Mouse (Mus musculus) layer of hippocampus, adult 2 months (tissue): Measurements from ENCODE around the gene Gm3435. TPM values are rescaled to one million over a fixed set of nuclear protein-coding genes. Genes with fewer than 3 reads are reported as not detected.
"Not testable (repeated sequence)": the region's sequence is repeated elsewhere in the genome, so short reads cannot be mapped to it uniquely, and the experiment has no call there.

Experiments used
- DNase-seq, 2 experiments: peaks; one replicate each; pipeline ENCODE4 v3.0.0; 2022; ENCODE audit warnings: low spot score in 2 of 2
- H3K27ac ChIP-seq: fragments of 200-600 bp; 2 replicates; pipeline ENCODE4 v1.8.1; 2022
- H3K4me3 ChIP-seq: fragments of 200-600 bp; 2 replicates; pipeline ENCODE4 v1.8.1; 2022; ENCODE audit warnings: mild to moderate bottlenecking
- CTCF ChIP-seq: fragments of 200-600 bp; conservative IDR thresholded peaks from 2 replicates; pipeline ENCODE4 v1.8.1; 2022; ENCODE audit warnings: antibody characterized with exemption, mild to moderate bottlenecking, moderate library complexity
- total RNA-seq, 2 experiments: library from RNA; stranded (reverse); gene quantifications; 2 replicates each; pipeline ENCODE4 v1.2.3; 2021

Gm3435 gene
- total RNA-seq, 2 experiments from 2014 or later, result 5.6 to 5.9 TPM

- H3K4me3 ChIP-seq, H3K27ac ChIP-seq, DNase-seq: not testable (repeated sequence)
Observed at GRCm38 (mm10) chr17:15024502-15025193, 14.7 kb downstream of the Gm3435 start.

- not testable (repeated sequence) for DNase-seq, H3K4me3 ChIP-seq
Observed at GRCm38 (mm10) chr17:15025513-15025912, 15.5 kb downstream of the Gm3435 start.

GRCm38 (mm10) chr17:15031414-15031813 lies 21.4 kb downstream of the Gm3435 start:
- H3K27ac ChIP-seq, H3K4me3 ChIP-seq, DNase-seq: not testable (repeated sequence)

More at GRCm38 (mm10) chr17:15025513-15025912, 15.5 kb downstream of the Gm3435 start:
- H3K27ac ChIP-seq, result not testable (repeated sequence)

- DNase-seq, H3K27ac ChIP-seq, H3K4me3 ChIP-seq: not testable (repeated sequence)
Observed at GRCm38 (mm10) chr17:15040455-15040854, 30.5 kb downstream of the Gm3435 start.

GRCm38 (mm10) chr17:15041175-15041729 lies 31.3 kb downstream of the Gm3435 start, which contains the start of the genes Ermard, Tcte3 and Gm3448:
Gene Ermard, plus strand, starts transcription at chr17:15041208.
Gene Tcte3, minus strand, starts transcription at chr17:15041488.
Gene Gm3448, minus strand, starts transcription at chr17:15041537.
- H3K27ac ChIP-seq, result not testable (repeated sequence)
- H3K4me3 ChIP-seq, result peak within 1 kb of the TSS; percentile 40; the same call in 1 of the 2 replicates
- peak in 1 of 2 experiments; percentile 9 for DNase-seq

- not testable (repeated sequence) for H3K27ac ChIP-seq, H3K4me3 ChIP-seq, DNase-seq
Observed at GRCm38 (mm10) chr17:15050338-15050737, 40.4 kb downstream of the Gm3435 start.

- not testable (repeated sequence) for H3K4me3 ChIP-seq, DNase-seq, H3K27ac ChIP-seq
Observed at GRCm38 (mm10) chr17:15052766-15053165, 42.8 kb downstream of the Gm3435 start.

GRCm38 (mm10) chr17:15053183-15053828 lies 43.3 kb downstream of the Gm3435 start:
- not testable (repeated sequence) for H3K4me3 ChIP-seq, H3K27ac ChIP-seq
- DNase-seq, result peak in 1 of 2 experiments; percentile 7

- DNase-seq, result peak in 1 of 2 experiments; percentile 9
- not testable (repeated sequence) for H3K27ac ChIP-seq, H3K4me3 ChIP-seq
Observed at GRCm38 (mm10) chr17:15053829-15054200, 43.8 kb downstream of the Gm3435 start.

GRCm38 (mm10) chr17:15055925-15056324 lies 45.9 kb downstream of the Gm3435 start:
- Histone ChIP-seq H3K4me3 (no peak overlapping the region), H3K27ac (no peak overlapping the region)
- DNase-seq, result peak; percentile 78 to 90
- no peak for TF ChIP-seq CTCF

GRCm38 (mm10) chr17:15058161-15058591 lies 48.2 kb downstream of the Gm3435 start:
- peak in 1 of 2 experiments; percentile 7 for DNase-seq
- no peak for TF ChIP-seq CTCF
- no peak overlapping the region for H3K4me3 ChIP-seq
- H3K27ac ChIP-seq, result no peak overlapping the region

GRCm38 (mm10) chr17:15059646-15060045 lies 49.7 kb downstream of the Gm3435 start:
- no peak for TF ChIP-seq CTCF
- DNase-seq, result no peak

GRCm38 (mm10) chr17:15060356-15060755 lies 50.4 kb downstream of the Gm3435 start:
- H3K4me3 ChIP-seq, result no peak overlapping the region
- DNase-seq, result no peak
- H3K27ac ChIP-seq, result no peak overlapping the region
- no peak for TF ChIP-seq CTCF

More at GRCm38 (mm10) chr17:15059646-15060045, 49.7 kb downstream of the Gm3435 start:
- no peak overlapping the region for H3K27ac ChIP-seq
- no peak overlapping the region for H3K4me3 ChIP-seq
